Mouse (Mus musculus) left cerebral cortex, adult 11 months (tissue): ENCODE results near the gene Olfr785.
"Not testable (repeated sequence)": the region's sequence is repeated elsewhere in the genome, so short reads cannot be mapped to it uniquely, and the experiment has no call there.

ENCODE experiments used
- DNase-seq: peaks from one replicate; pipeline ENCODE4 v3.0.0; 2022; ENCODE audit warnings: low spot score

Gene Olfr785

DNA sequence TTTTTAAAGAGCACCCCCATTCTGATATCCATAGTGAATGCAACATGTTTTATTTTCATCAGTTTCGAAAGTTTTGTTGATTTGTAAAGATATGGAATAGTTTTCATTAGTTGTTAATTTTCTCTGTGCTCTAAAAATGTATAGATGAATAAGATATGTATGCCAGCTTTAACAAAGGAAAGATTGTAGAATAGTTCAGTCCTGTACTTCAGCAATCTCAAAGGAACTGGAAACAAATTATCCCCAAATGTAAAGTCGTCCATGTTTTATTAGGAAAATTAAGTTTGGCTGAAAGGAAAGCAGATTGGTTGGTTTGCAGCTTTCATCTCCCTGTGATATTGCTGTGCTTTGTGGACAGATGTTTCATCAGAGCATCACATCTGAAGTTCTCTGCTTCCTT is at the start of gene Olfr785:
Olfr785 (plus strand) TSS at position 301 of the 400 bp plus-strand sequence.
- no peak for DNase-seq

DNA sequence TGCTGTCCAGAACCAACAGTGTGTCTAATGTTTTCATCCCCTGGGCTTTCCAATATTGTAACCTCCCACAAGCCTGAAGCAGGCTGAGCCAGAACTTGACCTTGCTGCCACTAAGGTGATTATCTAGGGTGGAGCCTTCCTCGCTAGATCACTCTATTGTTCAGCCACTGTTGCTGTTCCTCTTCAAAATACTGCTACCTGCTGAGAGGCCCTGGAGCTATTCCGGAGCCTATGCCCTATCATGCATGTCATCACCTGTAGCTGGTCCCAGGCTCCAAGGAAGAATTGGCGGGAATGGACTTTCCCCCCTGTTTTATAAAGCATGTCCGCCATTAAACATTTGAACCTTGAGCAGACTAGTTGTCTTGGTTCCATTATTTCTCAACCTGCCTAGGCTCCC is 48.7 kb upstream of the Olfr785 start:
- DNase-seq = not testable (repeated sequence)

DNA sequence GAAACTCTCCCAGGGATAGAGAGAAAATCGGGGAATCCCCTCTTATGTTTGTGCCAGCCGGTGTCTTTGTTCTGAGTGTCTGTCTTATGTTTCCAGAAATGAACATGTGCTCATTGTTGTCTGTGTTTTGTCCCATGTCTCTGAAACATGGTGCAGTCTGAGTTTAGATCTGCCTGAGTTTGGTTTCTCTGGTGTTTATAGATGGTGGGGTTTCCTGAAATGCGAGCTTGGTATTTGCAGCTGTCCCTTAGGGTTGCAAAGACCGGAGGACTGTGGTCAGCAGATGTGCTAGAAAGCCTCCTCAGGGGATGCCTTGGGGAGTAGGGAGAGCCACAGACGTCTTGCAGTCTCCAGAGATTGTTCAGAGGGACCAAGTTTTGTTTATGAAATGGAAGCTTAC is 47.9 kb upstream of the Olfr785 start:
- no peak for DNase-seq

DNA sequence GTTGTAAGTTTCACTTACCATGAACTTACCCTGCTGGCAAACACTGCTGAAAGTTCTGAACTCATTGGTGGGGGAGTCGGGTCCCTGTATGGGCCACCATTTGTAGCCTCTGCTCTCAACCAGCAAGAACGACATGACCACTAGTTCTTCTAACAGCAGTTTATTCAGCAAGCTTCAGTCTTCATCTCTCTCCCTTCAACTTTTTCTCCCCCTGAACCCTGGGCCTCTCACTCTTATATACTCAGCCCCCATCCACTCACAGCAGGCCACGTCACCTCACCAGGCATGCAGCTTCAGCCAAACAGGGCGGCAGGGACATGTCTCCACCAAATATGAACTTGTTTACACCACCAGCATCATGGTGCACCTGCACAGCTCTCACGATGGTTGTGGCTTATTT is 31.2 kb upstream of the Olfr785 start:
- DNase-seq = not testable (repeated sequence)

DNA sequence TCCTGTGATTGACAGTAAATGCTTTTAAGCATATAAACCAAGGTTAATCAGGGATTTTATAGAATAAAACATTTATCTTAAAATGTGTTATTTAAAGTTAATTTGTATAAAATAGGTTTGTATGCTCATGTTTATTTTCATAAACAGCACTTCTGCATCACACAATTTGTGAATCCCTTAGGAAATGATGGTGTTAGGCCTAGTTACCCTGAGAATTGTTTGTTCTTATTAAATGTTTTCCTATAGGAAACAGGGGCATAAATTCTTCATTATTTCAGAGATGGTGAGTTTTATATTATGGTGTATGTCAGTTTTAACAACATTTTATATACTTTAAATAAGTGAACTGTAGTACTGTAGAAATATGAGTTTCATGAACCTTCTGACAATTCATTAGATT is 21.4 kb upstream of the Olfr785 start, which contains the start of gene Olfr784:
Olfr784 (plus strand) TSS at position 301 of the 400 bp plus-strand sequence.
- no peak for DNase-seq

DNA sequence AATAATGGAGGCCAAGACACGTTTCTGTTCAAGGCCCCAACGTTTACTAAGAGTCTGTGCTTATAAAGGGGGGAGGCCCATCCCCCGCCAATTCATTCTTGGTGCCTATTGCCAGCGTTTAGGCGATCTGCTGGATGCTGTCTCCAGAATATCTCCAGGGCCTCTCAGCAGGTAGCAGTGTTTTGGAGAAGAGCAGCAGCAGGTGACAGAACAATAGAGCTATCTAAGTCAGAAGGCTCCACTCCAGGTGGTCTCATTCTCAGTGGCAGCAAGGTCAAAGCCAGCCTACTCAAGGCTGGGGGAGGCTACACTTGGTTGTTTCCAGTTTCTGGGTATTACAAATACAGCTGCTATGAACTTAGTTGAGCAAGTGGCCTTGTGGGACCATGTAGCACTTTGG is 4.3 kb upstream of the Olfr785 start:
- no peak for DNase-seq

DNA sequence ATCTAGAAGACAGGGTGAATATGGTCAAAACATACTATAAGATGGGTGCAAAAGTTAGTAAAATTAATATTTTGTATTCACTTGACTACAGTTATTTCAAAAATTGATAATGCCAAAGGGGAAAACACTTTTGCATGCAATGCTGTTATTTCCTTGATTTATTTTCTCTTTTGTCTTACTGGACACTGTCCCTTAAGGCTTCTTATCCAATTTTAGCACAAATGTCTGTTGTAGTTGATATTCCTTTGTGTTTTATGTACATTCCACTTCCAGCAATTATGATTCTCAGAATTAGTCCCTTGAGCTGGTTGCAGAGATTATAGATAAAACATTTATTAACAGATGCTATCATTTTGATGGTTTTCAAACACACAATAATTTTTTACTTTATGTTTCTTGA is 21.8 kb downstream of the Olfr785 start, which contains the start of gene Olfr786:
Olfr786 (plus strand) TSS at position 301 of the 400 bp plus-strand sequence.
- no peak for DNase-seq
